Mouse (Mus musculus) neural tube, embryonic 10.5 days (tissue): ENCODE results near the gene Shisa2.

Experiments used
- DNase-seq: peaks from one replicate; pipeline ENCODE4 v3.0.0-alpha.2; 2017; ENCODE audit warnings: low spot score; ENCODE audit errors: extremely low spot score

Shisa2 gene

GRCm38 (mm10) chr14:59630096-59630495, 5.0 kb downstream of the Shisa2 start:
- no peak for DNase-seq

GRCm38 (mm10) chr14:59632067-59632466, 7.0 kb downstream of the Shisa2 start:
- DNase-seq, result no peak

DNA sequence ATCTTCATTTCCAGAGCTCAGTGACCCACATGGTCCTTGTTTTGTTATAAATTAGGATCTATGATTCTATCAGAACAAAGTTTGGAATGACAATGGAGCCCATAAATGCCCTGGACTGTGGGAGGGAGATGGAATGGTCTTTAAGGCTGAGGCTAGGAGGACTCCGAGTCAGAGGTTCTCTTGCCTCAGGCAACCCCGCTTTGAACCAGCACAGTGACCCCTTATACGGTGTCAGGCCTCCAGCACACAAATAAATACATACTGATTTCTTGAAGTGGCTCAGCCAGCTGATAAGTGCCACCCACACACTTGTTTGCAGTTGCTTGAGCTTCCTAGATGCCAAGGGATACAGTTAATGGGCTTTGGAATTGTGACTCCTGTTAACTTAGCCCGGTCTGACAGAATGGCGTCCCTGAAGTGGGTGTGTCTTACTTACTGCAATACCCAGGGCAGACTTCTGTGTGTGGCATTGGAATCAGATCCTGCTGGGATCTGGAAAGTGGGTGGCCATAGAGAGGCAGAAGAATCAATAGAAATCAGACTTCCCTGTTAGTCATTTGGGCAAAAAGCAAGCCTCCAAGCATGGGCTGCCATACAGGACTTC, 8.3 kb downstream of the Shisa2 start:
- DNase-seq, result no peak

- no peak for DNase-seq
These were observed 8.9 kb downstream of the Shisa2 start for GRCm38 (mm10) chr14:59633988-59634387.

- no peak for DNase-seq
These were observed 14.0 kb downstream of the Shisa2 start for GRCm38 (mm10) chr14:59638906-59639703.

DNA sequence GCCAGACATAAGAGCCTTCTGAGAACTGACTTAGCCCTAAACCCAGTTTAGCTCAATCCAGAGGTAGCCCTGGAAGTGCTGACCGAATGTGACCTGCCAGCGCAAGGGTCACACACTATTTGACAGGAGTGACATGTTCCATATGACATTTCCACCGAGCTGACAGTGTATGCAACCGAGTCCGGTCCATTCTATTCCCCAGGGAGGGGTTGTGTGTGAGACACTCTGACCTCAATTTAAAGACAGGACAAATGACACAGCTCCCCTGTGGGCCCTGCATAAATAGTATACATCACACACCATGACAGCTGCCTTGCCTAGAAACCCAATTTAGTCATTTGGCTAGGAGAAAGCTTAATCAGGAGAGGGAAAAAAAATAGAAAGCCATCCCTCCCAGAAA, 16.7 kb downstream of the Shisa2 start:
- DNase-seq, result peak; percentile 40

DNA sequence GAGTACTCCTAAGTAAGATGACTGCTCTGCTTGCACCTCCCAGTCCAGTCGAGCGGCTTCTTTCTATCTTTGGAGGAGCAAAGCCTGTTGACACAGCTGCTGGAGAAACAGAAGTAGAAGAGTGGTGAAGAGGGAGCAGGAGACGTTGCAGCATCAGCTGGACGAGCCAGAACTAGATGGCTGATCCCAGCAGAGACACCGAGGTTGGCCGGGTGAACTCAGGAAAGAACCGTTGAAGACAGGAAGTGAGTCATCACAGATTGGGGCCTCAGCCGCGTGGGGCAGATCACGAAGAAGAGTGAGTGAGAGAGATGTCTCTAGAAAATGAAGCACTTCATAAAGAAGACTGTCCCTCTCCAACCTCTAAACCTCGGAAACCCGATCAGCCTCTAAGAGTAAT, 18.5 kb downstream of the Shisa2 start:
- DNase-seq, result no peak

DNA sequence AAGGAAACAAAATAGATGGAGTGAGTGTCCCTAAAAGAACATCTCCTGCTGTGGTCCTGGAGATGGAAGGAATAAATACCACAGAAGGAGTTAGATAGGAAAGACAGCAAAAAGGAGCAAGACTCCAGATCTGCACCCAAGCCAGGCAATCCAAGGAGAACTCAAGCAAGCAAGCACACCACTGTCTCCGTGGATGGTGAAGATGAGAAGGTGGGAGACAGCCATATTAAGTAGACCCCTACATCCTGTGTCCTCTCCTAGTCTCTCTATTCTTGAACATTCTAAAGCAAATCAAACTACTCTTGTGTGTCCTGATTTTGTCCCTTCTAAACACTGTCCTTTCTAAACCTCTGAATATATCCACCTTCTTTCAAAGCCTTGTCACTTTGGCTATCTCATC, 19.1 kb downstream of the Shisa2 start:
- no peak for DNase-seq

DNA sequence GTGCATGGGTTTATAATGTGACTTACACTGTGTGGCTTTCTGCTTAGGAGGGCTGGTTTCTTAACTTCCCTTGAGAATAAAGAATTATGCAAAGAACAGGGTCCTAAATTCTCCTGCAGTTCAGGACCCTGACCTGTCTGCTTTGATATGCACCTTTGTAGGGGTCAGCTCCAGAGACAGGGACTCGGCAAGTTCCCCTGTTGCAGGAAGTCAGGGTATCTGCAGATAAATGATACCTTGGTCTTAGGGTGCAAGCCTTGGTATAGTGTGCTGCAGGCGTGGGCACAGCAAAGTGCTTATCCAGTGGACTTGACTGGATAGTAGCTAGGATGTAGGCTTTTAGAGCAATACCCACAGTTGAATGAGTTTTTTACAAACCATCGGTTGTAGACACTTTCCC, 19.8 kb downstream of the Shisa2 start:
- DNase-seq, result no peak

DNA sequence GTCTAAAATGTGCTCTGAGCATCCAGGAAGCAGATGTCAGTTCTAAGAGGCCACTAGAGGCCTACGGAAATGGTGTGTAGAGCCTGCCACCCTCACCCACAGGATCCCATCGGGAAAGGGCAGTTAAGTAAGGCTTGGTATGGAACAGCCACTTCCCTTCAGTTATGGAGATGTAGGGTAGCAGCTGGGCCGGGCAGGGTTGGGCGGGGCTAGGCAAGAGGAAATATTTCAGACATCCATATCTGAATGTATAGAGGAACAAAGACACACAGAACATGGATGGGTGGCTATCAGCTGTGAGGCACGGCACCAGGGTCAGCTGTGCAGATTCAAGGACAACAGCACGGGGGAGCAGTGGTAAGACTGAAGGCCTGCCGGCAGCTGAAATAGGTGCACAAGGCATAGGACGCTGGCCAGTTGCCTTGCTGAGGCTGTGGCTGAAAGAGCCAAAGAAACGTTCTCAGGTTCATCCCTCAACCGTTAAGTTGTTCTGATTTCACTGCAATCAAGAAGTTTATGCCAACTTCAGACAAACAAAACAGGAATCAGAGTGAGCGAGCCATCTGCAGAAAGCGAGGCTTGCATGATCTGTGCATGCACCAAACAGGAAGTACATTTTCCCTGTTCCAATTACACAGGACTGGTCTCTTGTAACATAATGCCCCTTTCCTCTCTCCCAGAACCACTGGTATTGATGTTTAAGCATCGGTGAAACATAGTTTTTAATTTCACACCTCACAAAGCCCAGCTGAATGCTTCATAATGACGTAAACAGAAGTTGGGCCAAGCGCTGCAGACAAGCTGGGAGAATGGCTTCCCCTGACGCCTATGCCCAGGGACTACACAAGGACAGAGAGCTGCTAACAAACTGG, 22.0 kb downstream of the Shisa2 start:
- no peak for DNase-seq

DNA sequence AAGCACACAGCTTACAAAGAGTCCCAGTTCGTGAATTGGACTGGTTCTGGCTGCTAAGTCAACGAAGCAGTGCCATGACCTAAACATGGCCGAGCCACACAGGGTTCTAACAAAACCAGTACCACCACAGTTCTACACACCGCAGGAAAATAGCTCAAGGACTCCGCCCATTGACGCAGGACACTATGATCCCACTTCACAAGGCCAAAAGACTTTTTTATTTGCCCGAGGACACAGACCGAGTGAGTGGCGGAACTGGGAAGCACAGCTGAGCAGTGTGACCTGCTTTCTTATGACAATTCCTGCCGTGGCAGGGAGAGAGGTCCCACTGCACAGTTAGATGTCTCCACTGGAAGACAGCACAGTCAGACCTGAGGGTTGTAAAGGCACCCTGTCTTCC, 23.5 kb downstream of the Shisa2 start:
- no peak for DNase-seq

DNA sequence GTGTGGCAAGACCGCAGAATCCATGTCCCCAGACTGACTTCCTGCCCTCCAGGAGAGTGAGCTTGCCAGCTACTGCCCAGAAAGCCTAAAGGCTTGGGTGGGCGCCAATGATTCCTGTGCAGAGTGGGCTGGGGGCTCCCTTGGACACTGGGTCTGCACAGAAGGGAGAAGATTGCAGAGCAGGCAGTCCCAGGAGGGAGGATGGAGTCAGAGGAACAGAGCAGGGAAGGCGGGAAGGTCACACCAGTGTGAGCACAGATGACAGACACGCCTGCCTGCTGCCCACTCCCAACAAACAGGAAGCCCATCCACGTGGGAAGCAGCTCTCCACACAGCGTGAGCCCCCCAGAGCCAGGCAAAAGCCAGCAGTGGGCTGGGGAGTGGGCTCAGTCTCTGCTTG, 24.2 kb downstream of the Shisa2 start:
- DNase-seq, result no peak

- no peak for DNase-seq
These were observed 31.5 kb downstream of the Shisa2 start for GRCm38 (mm10) chr14:59656591-59656990.

- no peak for DNase-seq
These were observed 32.0 kb downstream of the Shisa2 start for GRCm38 (mm10) chr14:59657098-59657497.

DNA sequence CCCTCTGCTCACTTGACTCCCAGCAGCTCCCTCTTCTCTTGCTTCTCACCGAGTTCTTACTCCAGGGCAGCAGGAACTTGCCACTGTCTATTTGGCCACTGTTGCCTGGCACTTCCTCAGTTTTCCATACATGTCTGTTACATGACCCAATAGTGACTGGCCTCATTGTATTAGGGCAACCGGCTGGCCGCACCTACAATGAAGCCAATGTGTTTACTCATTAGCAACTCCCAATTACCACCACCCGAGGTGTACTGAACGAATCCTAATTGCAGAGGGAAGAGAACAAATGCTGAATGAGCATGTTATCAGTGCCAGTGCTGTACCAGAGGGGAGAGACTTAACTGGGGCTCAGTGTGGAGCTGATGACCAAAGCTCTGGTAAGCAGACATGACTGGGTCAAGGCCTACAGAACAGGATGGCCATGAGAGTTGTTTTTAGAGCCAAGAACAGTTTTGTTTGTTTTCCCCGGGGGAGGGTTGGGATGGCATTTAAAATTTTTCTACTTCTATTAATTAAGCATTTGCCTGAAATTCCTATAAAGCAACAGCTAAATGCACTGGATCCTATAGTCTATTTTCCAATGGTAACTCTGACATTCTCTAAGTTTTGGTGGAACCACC, 47.9 kb downstream of the Shisa2 start:
- DNase-seq, result no peak

GRCm38 (mm10) chr14:59674556-59674955, 49.4 kb downstream of the Shisa2 start:
- no peak for DNase-seq

DNA sequence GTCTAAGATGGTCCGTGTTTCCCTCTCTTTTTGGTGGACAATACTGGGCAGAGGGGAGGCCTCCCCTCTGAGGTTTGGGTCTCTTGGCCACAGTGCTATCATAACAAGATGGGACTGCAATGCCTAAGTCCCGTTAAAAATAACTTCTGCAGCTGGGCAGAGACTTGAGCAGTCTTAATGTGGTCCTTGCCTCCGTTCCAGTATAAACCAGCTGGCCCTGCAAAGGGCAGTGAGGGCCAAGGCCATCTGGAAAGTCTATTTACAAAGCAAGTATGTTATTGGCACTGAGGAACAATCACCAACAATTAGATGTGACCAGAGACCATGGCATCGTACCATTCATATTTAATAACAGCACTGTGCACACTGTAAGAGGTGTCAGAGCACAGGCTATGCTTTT, 50.2 kb downstream of the Shisa2 start:
- DNase-seq, result no peak

DNA sequence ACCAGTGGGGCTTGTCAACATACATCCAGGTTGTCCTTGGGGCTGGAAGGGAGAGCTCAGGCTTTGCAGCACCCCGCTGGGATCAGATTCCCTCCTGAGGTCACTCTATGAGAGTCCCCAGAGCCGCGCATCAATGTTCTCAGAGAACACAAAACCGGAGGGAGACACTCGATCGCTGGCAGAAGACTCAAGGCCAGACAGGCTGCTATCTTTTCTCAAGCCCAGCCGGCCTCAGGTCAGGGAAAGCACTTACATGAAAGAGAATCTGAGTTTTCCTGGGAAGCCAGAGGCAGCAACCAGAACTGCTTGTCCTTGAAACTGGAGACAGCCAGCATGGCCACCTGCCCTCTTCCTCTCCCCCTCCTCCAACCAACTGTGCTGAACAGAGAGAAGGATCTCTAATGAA, 52.5 kb downstream of the Shisa2 start:
- no peak for DNase-seq
